In genomic region chr15:97195628-97196027, GRCm38 (mm10) we compare ENCODE assay signal across 8 mouse cellular contexts. TPM values are rescaled to one million over a fixed set of nuclear protein-coding genes. Genes with fewer than 3 reads are reported as not detected.
A peak's percentile ranks its signal among the peaks of the same experiment; 100 is the strongest.
DNase-seq lines count a peak whose midpoint lies in the region; ATAC-seq and TF ChIP-seq lines count a peak whose summit lies in the region.

No protein-coding gene starts in this region.

- whole genome bisulfite sequencing in limb, embryonic 11.5 days = 0% methylated on average over 1 of the region's 1 CpGs
- 3% methylated on average over 1 of the region's 1 CpGs for WGBS in limb, embryonic 10.5 days
- 3% methylated on average over 1 of the region's 1 CpGs for WGBS in hindbrain, postnatal 0 days

- no peaks in the 10 kb centered on the region for H3K36me3 ChIP-seq in limb, embryonic 11.5 days (ENCODE audit: control insufficient read depth, insufficient read depth, low read length)
- H3K36me3 ChIP-seq in limb, embryonic 10.5 days = no peaks in the 10 kb centered on the region
- no peaks in the 10 kb centered on the region for H3K36me3 ChIP-seq in hindbrain, postnatal 0 days (ENCODE audit: insufficient read depth, low read length)

- no peaks in the 10 kb centered on the region for H3K27me3 ChIP-seq in limb, embryonic 11.5 days (ENCODE audit: control insufficient read depth, insufficient read depth, low read length)
- no peaks in the 10 kb centered on the region for H3K27me3 ChIP-seq in limb, embryonic 10.5 days (ENCODE audit: low read depth, poor library complexity, severe bottlenecking)
- no peaks in the 10 kb centered on the region for H3K27me3 ChIP-seq in hindbrain, postnatal 0 days (ENCODE audit: insufficient read depth, low read length)

- no peak overlapping the region for H3K4me2 ChIP-seq in limb, embryonic 11.5 days (ENCODE audit: low read depth, severe bottlenecking)
- H3K4me2 ChIP-seq in hindbrain, postnatal 0 days (ENCODE audit: low read depth, low read length) = no peak overlapping the region

- H3K9ac ChIP-seq in limb, embryonic 11.5 days (ENCODE audit: low read length) = no peak overlapping the region
- no peak overlapping the region for H3K9ac ChIP-seq in hindbrain, postnatal 0 days (replicated peaks; ENCODE audit: low read length)

- peak; percentile 38 for DNase-seq in adrenal gland, postnatal 10 days
- DNase-seq in adrenal gland, postnatal 36 days = no peak
- peak; percentile 53 for DNase-seq in limb, embryonic 11.5 days (ENCODE audit: low spot score)
- DNase-seq in limb, embryonic 10.5 days (ENCODE audit: low spot score) = no peak
- peak; percentile 11 for DNase-seq in c-Kit-negative CD71-positive TER-119-positive erythroid progenitor cells, embryonic 14.5 days (ENCODE audit: low read depth, low spot score)
- DNase-seq in hindbrain, postnatal 0 days (ENCODE audit: low spot score) = peak; percentile 91
- DNase-seq in lung, postnatal 36 days = peak; percentile 82
- no peak for DNase-seq in testis, postnatal 10 days (ENCODE audit: low spot score)

- peak; percentile 77 for TF ChIP-seq CTCF in hindbrain, postnatal 0 days (IDR thresholded peaks at IDR 0.05; ENCODE audit: low read depth)

- H3K9me3 ChIP-seq in limb, embryonic 11.5 days (ENCODE audit: control insufficient read depth, low read length) = no peaks in the 10 kb centered on the region
- no peaks in the 10 kb centered on the region for H3K9me3 ChIP-seq in limb, embryonic 10.5 days (replicated peaks)
- H3K9me3 ChIP-seq in hindbrain, postnatal 0 days (ENCODE audit: low read length) = no peaks in the 10 kb centered on the region

- H3K27ac ChIP-seq in limb, embryonic 11.5 days (replicated peaks; ENCODE audit: low read depth, low read length) = no peak overlapping the region
- H3K27ac ChIP-seq in limb, embryonic 10.5 days = no peak overlapping the region
- no peak overlapping the region for H3K27ac ChIP-seq in hindbrain, postnatal 0 days

- ATAC-seq in limb, embryonic 11.5 days (ENCODE audit: insufficient number of reproducible peaks, low FRiP score, low TSS enrichment, low read depth) = no peak
- ATAC-seq in hindbrain, postnatal 0 days = 0 out of 2 replicates have a peak, but pooled peaks have one; percentile 29

- no peak overlapping the region for H3K4me3 ChIP-seq in limb, embryonic 11.5 days (ENCODE audit: low read depth, low read length)
- H3K4me3 ChIP-seq in limb, embryonic 10.5 days = no peak overlapping the region
- H3K4me3 ChIP-seq in hindbrain, postnatal 0 days (ENCODE audit: low read length) = no peak overlapping the region

- H3K4me1 ChIP-seq in limb, embryonic 11.5 days (ENCODE audit: control insufficient read depth, insufficient read depth, low read length) = no peaks in the 10 kb centered on the region
- no peaks in the 10 kb centered on the region for H3K4me1 ChIP-seq in limb, embryonic 10.5 days
- no peaks in the 10 kb centered on the region for H3K4me1 ChIP-seq in hindbrain, postnatal 0 days (ENCODE audit: insufficient read depth, low read length)

RNA-seq across cellular contexts. Expression of gene Pced1b, which starts 51.3 kb away (rescaled TPM):
- 10 to 100 TPM; 23.5 to 26.0 TPM for total RNA-seq in adrenal gland, postnatal 10 days (2021)
- 10 to 100 TPM; 21.9 to 27.4 TPM for total RNA-seq in adrenal gland, postnatal 36 days (2021)
- polyA plus RNA-seq in limb, embryonic 11.5 days (2014; fragmentation: Nextera tagmentation; extraction: Ambion mirVana) = 4.2 and 7.3 TPM in 2 replicates
- polyA plus RNA-seq in limb, embryonic 10.5 days (2016; fragmentation: Nextera tagmentation; extraction: Ambion mirVana) = 3.6 and 3.7 TPM in 2 replicates
- total RNA-seq in hindbrain, postnatal 0 days (2014; rRNA removed) = 2.7 and 6.7 TPM in 2 replicates
- 4.7 and 5.0 TPM in 2 replicates for polyA plus RNA-seq in hindbrain, postnatal 0 days (2015; fragmentation: Nextera tagmentation; extraction: Ambion mirVana)

RNA-seq across cellular contexts. Expression of gene Amigo2, which starts 51.5 kb away (rescaled TPM):
- 10 to 100 TPM in 1 of 2 experiments, 1 to 10 TPM in 1; 9.2 to 12.1 TPM for total RNA-seq in adrenal gland, postnatal 10 days (2021)
- total RNA-seq in adrenal gland, postnatal 36 days (2021) = 10 to 100 TPM in 1 of 2 experiments, 1 to 10 TPM in 1; 7.0 to 12.0 TPM
- 4.0 and 4.4 TPM in 2 replicates for polyA plus RNA-seq in limb, embryonic 11.5 days (2014; fragmentation: Nextera tagmentation; extraction: Ambion mirVana)
- polyA plus RNA-seq in limb, embryonic 10.5 days (2016; fragmentation: Nextera tagmentation; extraction: Ambion mirVana) = 2.5 and 2.9 TPM in 2 replicates
- total RNA-seq in hindbrain, postnatal 0 days (2014; rRNA removed) = 13.2 and 15.5 TPM in 2 replicates
- 10.4 and 10.5 TPM in 2 replicates for polyA plus RNA-seq in hindbrain, postnatal 0 days (2015; fragmentation: Nextera tagmentation; extraction: Ambion mirVana)

Comparison
In these comparisons a context has a peak if more than half of its experiments do, and no peak if none do; other contexts are left out.
1. DNase-seq: peak in adrenal gland, postnatal 10 days (single experiment), limb, embryonic 11.5 days (single experiment), c-Kit-negative CD71-positive TER-119-positive erythroid progenitor cells, embryonic 14.5 days (single experiment), hindbrain, postnatal 0 days (single experiment) and lung, postnatal 36 days (single experiment); none in adrenal gland, postnatal 36 days (0 of 2), limb, embryonic 10.5 days (single experiment) and testis, postnatal 10 days (single experiment).